Mouse (Mus musculus) spleen, adult 2 months (tissue): ENCODE data around the gene Lrrc4c.

Experiments
- CTCF ChIP-seq: fragments of 200-500 bp; IDR thresholded peaks from 2 replicates; pipeline ENCODE4 v1.5.1; 2011; ENCODE audit warnings: mild to moderate bottlenecking, inconsistent platforms; ENCODE audit not compliant: insufficient read depth, insufficient read length, insufficient replicate concordance; ENCODE audit errors: extremely low read depth
- POLR2A ChIP-seq: fragments of 200-500 bp; IDR thresholded peaks from 2 replicates; pipeline ENCODE4 v1.6.1; 2011; ENCODE audit warnings: low read depth, low read length, inconsistent platforms

GRCm38 (mm10) chr2:97463573-97463972 lies 1145.6 kb downstream of the Lrrc4c start:
- TF ChIP-seq CTCF (no peak), POLR2A (no peak)
